Mouse (Mus musculus) stomach, postnatal 0 days (tissue): ENCODE measurements around the gene Gins2. TPM values are rescaled to one million over a fixed set of nuclear protein-coding genes. Genes with fewer than 3 reads are reported as not detected.
A peak's percentile ranks its signal among the peaks of the same experiment; 100 is the strongest.

Experiments used
- ATAC-seq: fragments of 200-750 bp; cut with Nextera tagmentation; 2 replicates; pipeline ENCODE4 v1.8.0; 2017; ENCODE audit not compliant: low FRiP score, low TSS enrichment
- DNase-seq: peaks from one replicate; pipeline ENCODE4 v3.0.0-alpha.2; 2016; ENCODE audit warnings: low spot score
- H3K27ac ChIP-seq: fragments of 300-500 bp; sonication (generic); replicated peaks from 2 replicates; pipeline ENCODE4 v1.5.1; 2014; ENCODE audit warnings: mild to moderate bottlenecking, control low read depth
- H3K27me3 ChIP-seq: fragments of 300-500 bp; sonication (generic); 2 replicates; pipeline ENCODE4 v1.6.1; 2014; ENCODE audit warnings: low read length; ENCODE audit not compliant: control insufficient read depth, insufficient read depth
- H3K36me3 ChIP-seq: fragments of 300-500 bp; sonication (generic); 2 replicates; pipeline ENCODE4 v1.6.1; 2014; ENCODE audit warnings: low read length, mixed read lengths; ENCODE audit not compliant: control insufficient read depth, insufficient read depth
- H3K4me1 ChIP-seq: fragments of 300-500 bp; sonication (generic); replicated peaks from 2 replicates; pipeline ENCODE4 v1.6.1; 2014; ENCODE audit warnings: antibody characterized with exemption; ENCODE audit not compliant: control insufficient read depth, insufficient read depth
- H3K4me2 ChIP-seq: fragments of 300-500 bp; sonication (generic); replicated peaks from 2 replicates; pipeline ENCODE4 v1.6.1; 2014; ENCODE audit warnings: low read depth, mild to moderate bottlenecking, control low read depth, moderate library complexity
- H3K4me3 ChIP-seq: fragments of 300-500 bp; sonication (generic); 2 replicates; pipeline ENCODE4 v1.5.1; 2014; ENCODE audit warnings: low read depth, low read length, control low read depth
- H3K9ac ChIP-seq: fragments of 300-500 bp; sonication (generic); 2 replicates; pipeline ENCODE4 v1.6.1; 2014; ENCODE audit warnings: mild to moderate bottlenecking, low read length, control low read depth, mixed read lengths
- H3K9me3 ChIP-seq: fragments of 300-500 bp; sonication (generic); 2 replicates; pipeline ENCODE4 v1.6.1; 2016; ENCODE audit warnings: low read length; ENCODE audit not compliant: control insufficient read depth
- CTCF ChIP-seq: IDR thresholded peaks from 2 replicates; pipeline ENCODE4 v1.5.1; 2016; ENCODE audit warnings: antibody characterized with exemption, low read depth, mild to moderate bottlenecking, moderate library complexity
- EP300 ChIP-seq: optimal IDR thresholded peaks from 2 replicates; pipeline ENCODE3; 2016; ENCODE audit warnings: antibody characterized with exemption
- WGBS: fragments of 180-500 bp; shearing (Covaris S2); extraction: QIAGEN DNeasy Blood & Tissue Kit; methylation state at CpG from one replicate; pipeline ENCODE4 v1.1.7; 2014; 5-methylcytosine and 5-hydroxymethylcytosine counted together
- polyA plus RNA-seq: library from polyadenylated mRNA; unstranded; fragments of >200 nt; fragmentation: Nextera tagmentation; extraction: Ambion mirVana; gene quantifications from 2 replicates; pipeline ENCODE4 v1.2.1, GENCODE M21; 2015

Gene Gins2
- polyA plus RNA-seq, 1 experiment from 2014 or later = 35.5 TPM

GRCm38 (mm10) chr8:120581329-120581728 is 7.8 kb downstream of the Gins2 start:
- H3K4me1 ChIP-seq = no peaks in the 10 kb centered on the region
- no peak overlapping the region for H3K9ac ChIP-seq
- no peak overlapping the region for H3K27ac ChIP-seq
- 87% methylated on average over 12 of the region's 12 CpGs for WGBS
- no peak for DNase-seq
- H3K9me3 ChIP-seq = no peaks in the 10 kb centered on the region
- H3K36me3 ChIP-seq = peaks cover 33% of the 10 kb centered on the region
- no peak for ATAC-seq
- H3K27me3 ChIP-seq = no peaks in the 10 kb centered on the region
- no peak overlapping the region for H3K4me2 ChIP-seq
- TF ChIP-seq EP300 (no peak), CTCF (no peak)
- no peak overlapping the region for H3K4me3 ChIP-seq

DNA sequence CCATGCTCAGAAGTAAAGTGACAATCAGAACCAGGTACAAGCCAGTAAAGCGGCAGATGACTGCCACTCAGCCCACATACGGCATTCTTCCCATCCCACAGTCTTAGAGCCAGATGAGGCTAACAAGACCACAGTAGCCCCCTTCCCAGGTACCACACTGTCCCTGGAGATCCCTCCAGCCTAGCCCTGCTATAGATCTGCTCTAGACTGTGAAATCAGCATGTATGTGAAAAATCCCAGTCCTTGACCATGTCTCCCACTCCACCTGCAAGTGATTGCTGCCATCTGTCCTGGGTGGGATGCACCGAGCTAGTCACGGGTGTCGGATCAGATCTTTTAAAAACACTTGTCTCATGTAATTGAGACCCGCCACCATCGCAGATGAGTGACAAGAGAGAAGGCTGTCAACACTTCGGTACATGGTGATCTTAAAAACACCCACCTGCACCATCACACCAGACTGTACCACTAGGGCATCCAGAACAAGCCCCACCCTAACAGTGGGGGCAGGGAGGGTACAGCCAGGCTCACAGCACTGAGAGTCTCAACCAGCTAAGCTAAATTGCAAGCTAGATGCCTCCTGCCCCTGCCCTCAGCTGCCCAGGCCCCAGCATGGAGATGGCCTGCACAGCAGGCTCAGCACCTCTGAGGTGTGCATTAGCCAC is 8.6 kb downstream of the Gins2 start:
- WGBS = 88% methylated on average over 8 of the region's 8 CpGs
- no peak for ATAC-seq
- no peak overlapping the region for H3K27ac ChIP-seq
- no peaks in the 10 kb centered on the region for H3K9me3 ChIP-seq
- H3K4me2 ChIP-seq = no peak overlapping the region
- no peak overlapping the region for H3K4me3 ChIP-seq
- no peak overlapping the region for H3K9ac ChIP-seq
- no peak for TF ChIP-seq CTCF
- no peak for TF ChIP-seq EP300
- no peak for DNase-seq
- H3K4me1 ChIP-seq = no peaks in the 10 kb centered on the region
- no peaks in the 10 kb centered on the region for H3K27me3 ChIP-seq
- H3K36me3 ChIP-seq = peaks cover 37% of the 10 kb centered on the region

DNA sequence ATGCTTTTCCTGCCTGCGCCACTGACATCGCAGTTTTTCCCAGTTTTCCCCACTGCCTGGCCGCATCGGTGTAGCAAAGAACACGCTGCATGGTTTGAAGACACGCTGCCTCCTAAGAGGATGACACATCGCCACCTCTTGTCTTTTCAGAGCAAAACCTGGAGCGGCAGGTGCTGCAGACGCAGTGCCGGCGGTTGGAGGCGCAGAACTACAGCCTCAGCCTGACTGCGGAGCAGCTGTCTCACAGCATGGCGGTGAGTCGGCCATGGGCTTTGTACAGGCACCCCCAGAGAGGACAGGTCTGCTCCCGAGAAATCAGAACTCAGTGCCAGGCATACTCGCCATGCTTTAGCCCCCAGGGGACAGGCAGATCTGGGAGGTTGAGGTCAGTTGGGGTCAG is 11.3 kb downstream of the Gins2 start:
- H3K9me3 ChIP-seq = no peaks in the 10 kb centered on the region
- H3K4me1 ChIP-seq = no peaks in the 10 kb centered on the region
- DNase-seq (no peak), ATAC-seq (no peak)
- no peak overlapping the region for H3K9ac ChIP-seq
- no peak overlapping the region for H3K4me3 ChIP-seq
- no peak overlapping the region for H3K27ac ChIP-seq
- TF ChIP-seq EP300 = no peak
- no peak for TF ChIP-seq CTCF
- WGBS = 94% methylated on average over 17 of the region's 17 CpGs
- H3K36me3 ChIP-seq = peaks cover 56% of the 10 kb centered on the region
- no peak overlapping the region for H3K4me2 ChIP-seq
- H3K27me3 ChIP-seq = no peaks in the 10 kb centered on the region

GRCm38 (mm10) chr8:120575801-120576200 is 13.3 kb downstream of the Gins2 start:
- Histone ChIP-seq H3K4me2 (no peak overlapping the region), H3K4me3 (no peak overlapping the region), H3K4me1 (no peaks in the 10 kb centered on the region), H3K27ac (no peak overlapping the region), H3K36me3 (peaks cover 65% of the 10 kb centered on the region), H3K9me3 (no peaks in the 10 kb centered on the region), H3K9ac (no peak overlapping the region), H3K27me3 (no peaks in the 10 kb centered on the region)
- no peak for TF ChIP-seq CTCF
- no peak for TF ChIP-seq EP300
- ATAC-seq (no peak), DNase-seq (no peak)
- WGBS = 72% methylated on average over 8 of the region's 9 CpGs

- no peak for ATAC-seq
Observed at GRCm38 (mm10) chr8:120574941-120575340, 14.2 kb downstream of the Gins2 start.

GRCm38 (mm10) chr8:120573866-120574265 is 15.2 kb downstream of the Gins2 start:
- Histone ChIP-seq H3K4me1 (no peaks in the 10 kb centered on the region), H3K4me3 (no peak overlapping the region), H3K27me3 (no peaks in the 10 kb centered on the region), H3K9me3 (no peaks in the 10 kb centered on the region), H3K4me2 (no peak overlapping the region), H3K27ac (no peak overlapping the region), H3K9ac (no peak overlapping the region), H3K36me3 (peaks cover 62% of the 10 kb centered on the region)
- WGBS = 82% methylated on average over 11 of the region's 11 CpGs
- DNase-seq (no peak), ATAC-seq (no peak)
- TF ChIP-seq CTCF (no peak), EP300 (no peak)

More at GRCm38 (mm10) chr8:120574941-120575340, 14.2 kb downstream of the Gins2 start:
- no peaks in the 10 kb centered on the region for H3K27me3 ChIP-seq
- TF ChIP-seq EP300 (no peak), CTCF (peak; percentile 19; the same call in 1 of the 2 replicates)
- no peaks in the 10 kb centered on the region for H3K4me1 ChIP-seq
- H3K9ac ChIP-seq = no peak overlapping the region
- H3K4me2 ChIP-seq = no peak overlapping the region
- 70% methylated on average over 19 of the region's 19 CpGs for WGBS
- no peak for DNase-seq
- no peak overlapping the region for H3K4me3 ChIP-seq
- no peak overlapping the region for H3K27ac ChIP-seq
- no peaks in the 10 kb centered on the region for H3K9me3 ChIP-seq
- peaks cover 65% of the 10 kb centered on the region for H3K36me3 ChIP-seq
